Comparison of ENCODE assay signal across 12 mouse cellular contexts in the genomic region with DNA sequence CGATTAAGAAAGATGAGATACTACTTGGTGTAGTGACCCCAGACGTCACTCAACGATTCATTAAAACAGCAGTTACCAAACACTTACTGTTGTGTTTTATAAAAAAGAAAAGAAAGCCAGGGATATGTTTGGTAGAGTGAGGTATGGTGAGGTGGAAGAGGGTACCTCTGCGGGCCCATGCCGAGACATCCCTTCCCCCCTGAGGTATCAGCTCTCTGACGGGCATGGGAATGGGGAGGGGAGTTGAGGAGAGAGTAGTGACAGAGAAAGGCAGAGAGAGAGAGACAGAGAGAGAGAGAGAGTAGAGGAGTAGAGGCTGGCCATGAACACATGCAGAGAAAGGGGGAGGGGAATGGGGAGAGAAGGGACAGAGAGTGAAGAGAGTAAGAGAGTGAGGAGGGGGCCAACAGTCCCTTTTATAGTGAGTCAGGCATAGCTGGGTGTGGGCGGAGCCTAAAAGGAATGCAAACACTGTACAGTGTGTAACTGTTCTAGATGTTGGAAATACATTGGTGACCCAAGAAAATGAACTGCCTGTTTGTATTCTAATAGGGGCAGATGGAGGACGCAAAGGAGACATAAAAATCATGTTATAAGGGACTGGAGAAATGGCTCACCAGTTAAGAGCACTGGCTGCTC.
DNase-seq lines count a peak whose midpoint lies in the region; ATAC-seq and TF ChIP-seq lines count a peak whose summit lies in the region.
"Had no signal": no experiment of that assay in that cellular context is flagged by ENCODE, and none has a peak within 500 bp of the region (broad histone marks: within the 10 kb centered on the region; RNA-seq: fewer than 3 reads in every experiment).

No protein-coding gene starts in this region.

- no peak for TF ChIP-seq POLR2A in thymus, adult 2 months (IDR thresholded peaks at IDR 0.05; ENCODE audit: control insufficient read depth, extremely low read depth, insufficient read depth, low read length, poor library complexity)

- TF ChIP-seq EP300 in stomach, postnatal 0 days (optimal IDR thresholded peaks at IDR 0.05) = no peak

- intact Hi-C loops in gastrocnemius, postnatal 36 days (cut with DNase I) = no loop called here
- intact Hi-C loops in left cerebral cortex, postnatal 10 days (cut with DNase I) = no loop called here

- H3K9me3 ChIP-seq in intestine, embryonic 14.5 days (ENCODE audit: control insufficient read depth, low read length) = no peaks in the 10 kb centered on the region
- no peaks in the 10 kb centered on the region for H3K9me3 ChIP-seq in intestine, embryonic 15.5 days
- no peaks in the 10 kb centered on the region for H3K9me3 ChIP-seq in hindbrain, embryonic 12.5 days (replicated peaks)
- no peaks in the 10 kb centered on the region for H3K9me3 ChIP-seq in stomach, postnatal 0 days (ENCODE audit: control insufficient read depth, low read length)
- H3K9me3 ChIP-seq: limb, embryonic 12.5 days had no signal

- no peak overlapping the region for H3K4me2 ChIP-seq in intestine, embryonic 14.5 days (ENCODE audit: low read length)
- H3K4me2 ChIP-seq in intestine, embryonic 15.5 days (replicated peaks) = no peak overlapping the region
- H3K4me2 ChIP-seq in hindbrain, embryonic 12.5 days (replicated peaks) = no peak overlapping the region
- H3K4me2 ChIP-seq in stomach, postnatal 0 days (replicated peaks; ENCODE audit: low read depth) = no peak overlapping the region
- H3K4me2 ChIP-seq: limb, embryonic 12.5 days had no signal

- TF ChIP-seq CTCF in thymus, adult 2 months (IDR thresholded peaks at IDR 0.05; ENCODE audit: borderline replicate concordance, control insufficient read depth, extremely low read depth, insufficient read depth, low read length, poor library complexity) = no peak
- no peak for TF ChIP-seq CTCF in stomach, postnatal 0 days (IDR thresholded peaks at IDR 0.05; ENCODE audit: low read depth)

- H3K36me3 ChIP-seq in intestine, embryonic 14.5 days (ENCODE audit: control insufficient read depth, insufficient read depth, low read length) = no peaks in the 10 kb centered on the region
- H3K36me3 ChIP-seq in intestine, embryonic 15.5 days = no peaks in the 10 kb centered on the region
- H3K36me3 ChIP-seq in thymus, adult 2 months (ENCODE audit: control insufficient read depth, insufficient read depth, low read length) = no peaks in the 10 kb centered on the region
- no peaks in the 10 kb centered on the region for H3K36me3 ChIP-seq in hindbrain, embryonic 12.5 days
- no peaks in the 10 kb centered on the region for H3K36me3 ChIP-seq in stomach, postnatal 0 days (ENCODE audit: control insufficient read depth, insufficient read depth, low read length)
- H3K36me3 ChIP-seq: limb, embryonic 12.5 days had no signal

- H3K4me1 ChIP-seq in intestine, embryonic 14.5 days (replicated peaks; ENCODE audit: control insufficient read depth, insufficient read depth, low read length) = peaks cover 10% of the 10 kb centered on the region; the same call in 1 of the 2 replicates
- no peaks in the 10 kb centered on the region for H3K4me1 ChIP-seq in intestine, embryonic 15.5 days (replicated peaks)
- H3K4me1 ChIP-seq in thymus, adult 2 months (replicated peaks; ENCODE audit: control insufficient read depth, insufficient read depth, low read length) = peaks cover 10% of the 10 kb centered on the region
- peaks cover 19% of the 10 kb centered on the region for H3K4me1 ChIP-seq in hindbrain, embryonic 12.5 days
- no peaks in the 10 kb centered on the region for H3K4me1 ChIP-seq in stomach, postnatal 0 days (replicated peaks; ENCODE audit: control insufficient read depth, insufficient read depth)
- H3K4me1 ChIP-seq: limb, embryonic 12.5 days had no signal

- H3K9ac ChIP-seq in intestine, embryonic 14.5 days (ENCODE audit: low read length) = no peak overlapping the region
- H3K9ac ChIP-seq in intestine, embryonic 15.5 days = no peak overlapping the region
- no peak overlapping the region; the same call in 1 of the 2 replicates for H3K9ac ChIP-seq in hindbrain, embryonic 12.5 days
- no peak overlapping the region for H3K9ac ChIP-seq in stomach, postnatal 0 days (ENCODE audit: low read length)
- H3K9ac ChIP-seq: limb, embryonic 12.5 days had no signal

- no peak overlapping the region for H3K27ac ChIP-seq in intestine, embryonic 14.5 days (ENCODE audit: low read depth)
- no peak overlapping the region for H3K27ac ChIP-seq in intestine, embryonic 15.5 days
- H3K27ac ChIP-seq in thymus, adult 2 months (ENCODE audit: control insufficient read depth, insufficient read depth, low read length) = peak overlapping the region; percentile 29; the same call in 1 of the 2 replicates
- no peak overlapping the region for H3K27ac ChIP-seq in hindbrain, embryonic 12.5 days
- H3K27ac ChIP-seq in stomach, postnatal 0 days (replicated peaks) = no peak overlapping the region
- H3K27ac ChIP-seq: limb, embryonic 12.5 days had no signal

- H3K27me3 ChIP-seq in intestine, embryonic 14.5 days (replicated peaks; ENCODE audit: control insufficient read depth, insufficient read depth, low read length) = no peaks in the 10 kb centered on the region
- H3K27me3 ChIP-seq in intestine, embryonic 15.5 days (replicated peaks) = no peaks in the 10 kb centered on the region
- H3K27me3 ChIP-seq in thymus, adult 2 months (ENCODE audit: control insufficient read depth, insufficient read depth, low read length) = no peaks in the 10 kb centered on the region
- H3K27me3 ChIP-seq in hindbrain, embryonic 12.5 days = no peaks in the 10 kb centered on the region
- no peaks in the 10 kb centered on the region for H3K27me3 ChIP-seq in stomach, postnatal 0 days (ENCODE audit: control insufficient read depth, insufficient read depth, low read length)
- H3K27me3 ChIP-seq: CH12.LX; limb, embryonic 12.5 days; Patski had no signal

- no peak overlapping the region for H3K4me3 ChIP-seq in intestine, embryonic 14.5 days (ENCODE audit: low read depth, low read length)
- no peak overlapping the region for H3K4me3 ChIP-seq in intestine, embryonic 15.5 days (replicated peaks)
- no peak overlapping the region for H3K4me3 ChIP-seq in thymus, adult 2 months (ENCODE audit: control insufficient read depth, insufficient read depth, low read length)
- no peak overlapping the region for H3K4me3 ChIP-seq in hindbrain, embryonic 12.5 days
- H3K4me3 ChIP-seq in stomach, postnatal 0 days (ENCODE audit: low read depth, low read length) = no peak overlapping the region
- H3K4me3 ChIP-seq: limb, embryonic 12.5 days had no signal

- 63% methylated on average over 8 of the region's 8 CpGs for WGBS in intestine, embryonic 14.5 days
- 58% methylated on average over 8 of the region's 8 CpGs for WGBS in intestine, embryonic 15.5 days
- 93% methylated on average over 8 of the region's 8 CpGs for WGBS in thymus, adult 2 months
- WGBS in hindbrain, embryonic 12.5 days = 70% methylated on average over 8 of the region's 8 CpGs
- 49% methylated on average over 8 of the region's 8 CpGs for WGBS in stomach, postnatal 0 days

- 0 out of 2 replicates have a peak, but pooled peaks have one; percentile 23 for ATAC-seq in intestine, embryonic 14.5 days (replicated peaks; ENCODE audit: low FRiP score, low TSS enrichment, low read depth)
- ATAC-seq in intestine, embryonic 15.5 days = no peak
- ATAC-seq in hindbrain, embryonic 12.5 days (ENCODE audit: low FRiP score) = peak; percentile 67; the same call in 1 of the 2 replicates
- ATAC-seq in stomach, postnatal 0 days (ENCODE audit: low FRiP score, low TSS enrichment) = peak; percentile 70
- ATAC-seq: Patski had no signal

- no peak for DNase-seq in intestine, embryonic 14.5 days (ENCODE audit: low spot score)
- no peak for DNase-seq in thymus, adult 2 months
- no peak for DNase-seq in thymus, postnatal 14 days
- no peak for DNase-seq in stomach, postnatal 0 days (ENCODE audit: low spot score)
- no peak for DNase-seq in gastrocnemius, postnatal 36 days
- no peak for DNase-seq in left cerebral cortex, postnatal 10 days (ENCODE audit: extremely low spot score in 1 of 2, low spot score in 2 of 2)
- DNase-seq: gastrocnemius, postnatal 25 days had no signal
